7 mouse cellular contexts compared by ENCODE assay signal in genomic region chr7:100990636-100991311, GRCm38 (mm10). TPM values are rescaled to one million over a fixed set of nuclear protein-coding genes. Genes with fewer than 3 reads are reported as not detected.
DNase-seq lines count a peak whose midpoint lies in the region.

No protein-coding gene starts in this region.

- peak; percentile 57 for DNase-seq in urinary bladder, postnatal 14 days (ENCODE audit: low spot score)
- no peak for DNase-seq in urinary bladder, adult 2 months (ENCODE audit: low spot score)
- DNase-seq in heart, adult 18-20 months, result peak; percentile 75 to 90
- DNase-seq in kidney, postnatal 14 days, result peak; percentile 58
- no peak for DNase-seq in right cerebral cortex, postnatal 14 days
- no peak for DNase-seq in cerebellum, adult 18-20 months
- no peak for DNase-seq in cerebellum, postnatal 10 days

RNA-seq across cellular contexts. Expression of gene P2ry6, which starts 16.3 kb away (rescaled TPM):
- 11.6 and 12.8 TPM in 2 replicates for polyA plus RNA-seq in urinary bladder, adult 2 months (2012; rRNA removed)
- 1 to 10 TPM; 3.2 TPM for total RNA-seq in heart, adult 18-20 months (2021)

RNA-seq across cellular contexts. Expression of gene P2ry2, which starts 21.9 kb away (rescaled TPM):
- polyA plus RNA-seq in urinary bladder, adult 2 months (2012; rRNA removed), result 8.6 and 8.7 TPM in 2 replicates
- 10 to 100 TPM; 19.5 to 20.1 TPM for total RNA-seq in heart, adult 18-20 months (2021)

RNA-seq across cellular contexts. Expression of gene Arhgef17, which starts 58.9 kb away (rescaled TPM):
- polyA plus RNA-seq in urinary bladder, adult 2 months (2012; rRNA removed), result 17.1 and 30.1 TPM in 2 replicates
- total RNA-seq in heart, adult 18-20 months (2021), result 10 to 100 TPM; 23.6 to 24.8 TPM

Comparison
In these comparisons a context has a peak if more than half of its experiments do, and no peak if none do; other contexts are left out.
1. DNase-seq: peak in urinary bladder, postnatal 14 days (single experiment), heart, adult 18-20 months (2 of 2) and kidney, postnatal 14 days (single experiment); none in urinary bladder, adult 2 months (single experiment), right cerebral cortex, postnatal 14 days (single experiment), cerebellum, adult 18-20 months (0 of 2) and cerebellum, postnatal 10 days (0 of 2).